Mouse (Mus musculus) cerebellum, postnatal 36 days (tissue): ENCODE measurements at regions not wholly inside any gene's neighbourhood (a gene's known extent, or its start where the extent isn't known, plus 50 kb on each side); places are given as distances from the start of the nearest gene placed in this dataset.

Experiments
- DNase-seq, 2 experiments: peaks; one replicate each; pipeline ENCODE4 v3.0.0; 2021 to 2022; ENCODE audit warnings: mixed read lengths in 2 of 2

GRCm38 (mm10) chr11:114433561-114433960 lies 234.8 kb upstream of the Rpl38 start:
- no peak for DNase-seq

- no peak for DNase-seq
These were observed 242.9 kb upstream of the Rpl38 start for GRCm38 (mm10) chr11:114425447-114425846.

DNA sequence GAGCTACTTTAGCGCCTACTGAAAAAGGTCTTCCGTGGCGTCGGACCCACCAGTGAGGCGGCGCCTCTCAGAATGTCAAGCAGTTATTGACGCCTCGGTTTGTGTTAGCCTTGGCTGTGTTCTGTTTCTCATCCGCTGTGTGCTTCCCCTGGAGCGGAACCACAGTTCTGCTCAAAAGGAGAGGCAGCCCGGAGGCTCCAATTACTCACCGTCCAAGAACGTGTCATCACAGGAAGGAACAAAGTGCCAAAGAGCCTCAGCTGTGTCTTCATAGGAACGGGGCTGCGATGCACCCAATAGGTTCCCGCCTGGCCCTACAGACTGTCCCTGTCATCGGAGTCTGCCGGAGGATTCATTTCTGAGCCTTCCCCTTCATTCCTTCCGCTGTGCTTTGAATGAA lies 245.0 kb upstream of the Rpl38 start:
- no peak for DNase-seq

- no peak for DNase-seq
These were observed 249.3 kb upstream of the Rpl38 start for GRCm38 (mm10) chr11:114419002-114419401.

GRCm38 (mm10) chr11:114416168-114416567 lies 252.2 kb upstream of the Rpl38 start:
- peak; percentile 26 to 28 for DNase-seq

DNA sequence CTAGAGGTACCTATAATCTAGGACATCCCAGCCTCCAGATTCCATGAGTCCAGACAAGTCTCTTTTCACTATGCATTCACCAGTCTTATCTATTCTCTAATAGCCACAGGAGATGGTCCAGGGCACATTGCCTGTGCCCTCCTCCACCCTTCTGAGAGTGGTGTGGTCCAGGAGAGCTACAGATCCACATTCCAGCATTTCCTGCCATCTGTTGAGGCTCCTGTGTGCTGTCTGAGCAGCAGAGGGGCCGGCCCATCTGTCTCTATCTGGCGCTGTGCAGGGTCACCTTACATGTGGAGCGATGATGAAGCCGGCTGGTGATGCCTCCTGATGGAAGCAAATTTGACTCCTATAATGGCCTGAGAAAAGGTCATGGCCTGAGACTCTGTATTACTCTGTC lies 263.9 kb upstream of the Rpl38 start:
- peak; percentile 64 to 65 for DNase-seq

DNA sequence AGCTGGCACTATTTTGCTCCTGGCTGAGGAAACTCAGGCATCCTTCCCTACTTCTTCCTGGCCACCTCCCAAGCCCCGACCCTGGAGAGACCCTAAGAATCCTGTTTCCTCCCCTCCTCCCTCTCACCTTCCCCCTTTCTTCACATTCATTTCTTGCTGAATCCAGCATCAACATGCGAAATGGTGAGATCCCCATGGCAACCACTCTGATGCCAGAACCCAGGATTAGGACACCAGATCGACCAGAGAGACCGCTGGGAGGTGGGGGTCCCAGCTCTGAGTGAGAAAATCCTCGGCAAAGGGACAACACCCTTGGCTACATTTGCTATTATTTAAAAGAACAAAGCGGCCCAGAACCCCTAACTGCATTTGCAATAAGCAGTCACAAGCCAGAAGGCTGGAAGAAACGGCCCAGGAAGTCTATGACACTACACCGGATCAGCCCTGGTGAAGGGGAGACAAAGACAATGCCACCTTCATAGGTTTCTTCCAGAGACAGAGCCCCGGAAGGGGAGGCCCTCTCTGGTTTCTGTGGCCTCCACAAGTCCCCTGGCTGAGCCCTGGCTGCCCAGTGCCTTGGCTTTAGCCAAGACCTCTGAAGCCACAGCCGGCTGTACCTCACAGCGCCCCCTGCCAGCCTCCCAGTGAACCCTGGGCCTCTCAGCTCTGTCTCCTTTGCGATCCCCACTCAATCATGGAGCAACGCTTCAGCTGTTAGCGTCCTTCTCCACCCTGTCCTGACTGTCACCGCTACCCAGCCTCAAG lies 265.6 kb upstream of the Rpl38 start:
- DNase-seq: peak in 1 of 2 experiments; percentile 42

GRCm38 (mm10) chr11:114400701-114401100 lies 267.6 kb upstream of the Rpl38 start:
- DNase-seq: no peak

GRCm38 (mm10) chr11:114392161-114392560 lies 276.2 kb upstream of the Rpl38 start:
- no peak for DNase-seq

DNA sequence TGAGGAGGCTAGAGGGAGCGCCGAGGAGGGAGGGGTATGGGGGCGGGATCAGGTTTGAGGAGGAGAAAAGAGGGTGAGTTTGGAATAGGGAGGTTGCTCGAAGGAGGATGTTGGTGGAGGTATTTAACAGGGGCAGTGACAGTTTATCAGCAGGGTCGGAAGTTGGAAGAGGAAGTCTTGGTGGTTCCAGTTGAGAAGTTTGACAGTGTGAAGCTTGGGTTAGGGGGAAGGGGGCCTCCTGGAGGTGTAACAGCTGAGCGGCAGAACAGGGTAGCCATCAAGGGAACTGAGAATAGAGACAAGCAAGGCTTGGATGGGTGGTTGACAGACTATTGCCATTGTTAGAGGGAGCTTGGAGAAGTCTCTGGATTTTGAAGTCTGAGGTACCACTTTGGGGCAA lies 276.8 kb upstream of the Rpl38 start:
- no peak for DNase-seq

DNA sequence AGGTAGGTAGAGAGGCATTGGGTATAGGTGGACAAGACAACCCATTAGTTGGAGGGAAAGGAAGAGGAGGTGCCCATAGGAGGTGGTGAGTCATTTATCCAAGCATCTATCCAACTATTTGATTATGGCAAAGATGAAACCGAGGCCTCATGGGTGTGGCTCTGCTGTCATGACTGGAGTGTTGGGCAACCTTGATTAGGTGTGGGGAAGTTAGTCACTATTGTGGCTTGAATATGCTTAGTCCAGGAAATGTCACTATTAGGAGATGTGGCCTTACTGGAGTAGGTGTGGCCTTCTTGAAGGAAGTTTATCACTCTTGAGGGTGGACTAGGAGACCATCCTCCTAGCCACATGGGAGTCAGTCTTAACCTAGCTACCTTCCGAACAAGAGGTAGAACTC lies 281.2 kb upstream of the Rpl38 start:
- DNase-seq: no peak

DNA sequence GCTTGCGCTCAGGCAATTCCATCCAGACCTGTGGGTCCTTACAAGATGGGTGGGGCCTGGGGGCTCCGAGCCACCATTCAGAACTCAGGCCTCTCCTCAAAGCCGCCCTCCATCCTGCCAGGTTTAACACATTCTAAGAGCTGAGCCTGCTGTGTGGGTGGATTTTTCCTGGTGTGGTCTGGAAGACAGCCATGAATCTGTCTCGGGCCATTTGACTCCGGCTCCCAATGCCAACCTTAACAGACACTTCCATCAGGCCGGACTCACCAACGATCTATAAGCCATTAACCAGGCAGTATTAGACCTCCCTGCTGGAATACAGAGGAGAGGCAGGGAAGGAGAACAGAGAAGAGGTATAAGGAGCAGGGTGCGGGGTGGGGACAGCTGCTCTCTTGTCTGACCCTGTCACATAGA lies 288.9 kb upstream of the Rpl38 start:
- peak in 1 of 2 experiments; percentile 11 for DNase-seq

- no peak for DNase-seq
These were observed 292.4 kb upstream of the Rpl38 start for GRCm38 (mm10) chr11:114375921-114376320.

GRCm38 (mm10) chr11:114370708-114371107 lies 297.6 kb upstream of the Rpl38 start:
- no peak for DNase-seq

GRCm38 (mm10) chr11:114367779-114368178 lies 300.5 kb upstream of the Rpl38 start:
- no peak for DNase-seq

- DNase-seq: no peak
These were observed 294.1 kb upstream of the Sdk2 start for GRCm38 (mm10) chr11:114360946-114361345.

GRCm38 (mm10) chr11:114360321-114360720 lies 293.5 kb upstream of the Sdk2 start:
- no peak for DNase-seq

GRCm38 (mm10) chr11:114352146-114352795 lies 285.4 kb upstream of the Sdk2 start:
- no peak for DNase-seq

GRCm38 (mm10) chr11:114336839-114337484 lies 270.1 kb upstream of the Sdk2 start:
- peak; percentile 11 to 18 for DNase-seq

DNA sequence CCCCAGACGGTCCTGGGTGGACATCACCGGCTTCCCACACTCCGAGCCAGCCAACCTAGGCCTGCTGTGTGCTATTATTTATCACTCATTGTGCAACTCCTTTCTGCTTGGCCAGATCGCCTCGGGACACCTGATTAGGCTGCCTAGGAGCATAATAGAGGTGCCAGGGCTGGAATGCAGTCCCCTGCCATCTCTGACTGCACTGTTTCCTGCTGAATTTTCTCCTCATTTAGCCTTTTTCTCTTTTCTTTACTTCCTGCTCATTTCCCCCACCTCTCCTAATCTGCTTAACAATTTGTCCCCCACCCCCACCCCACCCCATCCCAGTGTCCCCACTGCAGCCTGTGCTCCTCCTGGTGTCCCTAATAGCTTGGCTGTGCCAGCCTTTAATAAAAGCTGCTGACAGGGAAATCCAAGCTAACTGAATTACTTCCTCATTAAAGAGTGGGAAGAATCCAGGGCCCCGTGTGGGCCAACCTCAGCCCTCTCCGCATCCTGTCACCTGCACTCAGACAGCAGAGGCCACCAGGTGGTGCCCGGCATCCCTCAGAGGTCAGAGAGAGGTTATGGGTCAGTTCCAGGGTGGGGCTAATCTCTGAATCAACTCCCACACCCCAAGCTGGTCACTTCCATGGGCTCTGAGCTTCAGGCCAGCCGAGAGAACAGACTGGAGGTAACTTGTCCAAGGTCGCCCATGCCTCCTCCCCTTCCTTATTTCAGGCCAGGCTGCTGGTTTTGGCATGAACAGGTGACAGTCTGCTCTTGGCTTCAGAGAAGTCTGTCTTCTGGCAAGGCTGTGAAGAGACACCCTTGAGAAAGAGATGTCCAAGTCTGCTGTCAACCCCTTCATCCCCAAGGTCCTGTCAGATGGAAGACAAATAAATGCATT lies 269.3 kb upstream of the Sdk2 start:
- DNase-seq: peak; percentile 31

GRCm38 (mm10) chr11:114331579-114332150 lies 264.8 kb upstream of the Sdk2 start:
- DNase-seq: peak; percentile 17 to 20

DNA sequence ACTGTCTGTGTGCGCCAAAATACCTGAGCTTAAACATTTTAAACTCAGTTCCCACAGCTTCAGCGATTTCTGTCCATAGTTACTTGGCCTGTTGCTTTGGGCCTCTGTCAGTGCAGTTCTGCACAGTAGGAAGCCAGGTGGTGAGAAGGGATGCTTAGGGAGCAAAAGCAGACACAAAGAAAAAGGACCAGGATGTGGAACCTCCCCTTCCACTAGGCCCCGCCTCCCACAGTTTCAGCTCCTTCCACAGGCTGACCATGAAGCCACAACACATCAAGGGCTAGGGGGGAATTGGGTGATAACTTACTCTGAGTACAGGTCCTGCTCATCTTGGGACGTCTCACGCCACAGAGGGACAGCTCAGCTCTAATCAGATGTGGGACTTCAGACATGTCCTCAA lies 263.5 kb upstream of the Sdk2 start:
- DNase-seq: no peak
